Mouse (Mus musculus): ENCODE measurements around the gene Etl4.

DNA sequence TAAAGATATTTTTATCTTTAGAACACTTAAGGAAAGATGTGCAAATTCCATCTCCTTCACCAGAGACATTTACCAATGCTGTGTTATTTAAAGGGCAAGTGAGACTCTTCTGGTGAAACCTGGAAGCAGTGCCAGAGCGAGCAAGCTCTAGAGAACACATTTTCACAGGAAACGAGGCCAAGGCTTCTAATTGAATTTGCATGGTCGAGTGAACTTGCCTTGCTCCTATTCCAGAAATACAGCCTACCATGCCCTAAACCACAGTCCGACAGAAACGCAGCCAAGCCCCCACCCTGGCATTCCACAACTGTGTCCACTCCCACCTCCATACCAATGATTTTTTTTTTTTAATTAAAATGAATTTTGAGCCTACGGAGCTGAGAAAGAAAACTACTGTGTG lies 510.4 kb downstream of the Etl4 start:
- TF ChIP-seq CTCF (IDR thresholded peaks at IDR 0.05; ENCODE audit: low read depth) = no peak
- no peak for TF ChIP-seq EP300 (IDR thresholded peaks at IDR 0.05; ENCODE audit: low read depth)

Measured in heart, postnatal 0 days (tissue).